Mouse (Mus musculus) liver, embryonic 14 days (tissue): ENCODE results near the gene Vmn2r86. TPM values are rescaled to one million over a fixed set of nuclear protein-coding genes. Genes with fewer than 3 reads are reported as not detected.

Experiments used
- polyA plus RNA-seq: library from polyadenylated mRNA; depleted of rRNA; stranded (reverse); fragments of >200 nt; gene quantifications from 2 replicates; pipeline ENCODE4 v1.2.3, GENCODE M21; 2012; rRNA removed

The Vmn2r86 gene
- under 0.01 TPM in 1 of 2 replicates, not detected in the other for polyA plus RNA-seq

DNA sequence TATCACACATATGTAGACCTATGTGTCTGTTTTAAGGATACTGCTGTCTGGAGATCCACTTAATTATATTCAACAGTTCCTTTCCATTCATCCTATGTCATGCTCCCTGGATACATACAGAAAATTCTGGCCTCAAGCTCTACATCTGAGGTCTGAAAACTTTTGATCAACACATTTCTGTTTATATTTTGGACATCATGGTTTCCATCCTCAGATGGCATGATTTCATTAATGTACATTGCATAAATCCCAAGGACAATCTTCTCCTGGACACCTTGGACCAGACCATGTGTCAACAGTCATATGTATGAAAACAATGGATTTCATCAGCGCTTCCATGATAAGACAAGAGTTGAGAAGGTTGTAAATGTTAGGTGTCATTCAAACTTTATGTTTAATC lies at the start of gene Vmn2r86:
Vmn2r86 (minus strand) TSS at position 101 of the 400 bp plus-strand sequence.

DNA sequence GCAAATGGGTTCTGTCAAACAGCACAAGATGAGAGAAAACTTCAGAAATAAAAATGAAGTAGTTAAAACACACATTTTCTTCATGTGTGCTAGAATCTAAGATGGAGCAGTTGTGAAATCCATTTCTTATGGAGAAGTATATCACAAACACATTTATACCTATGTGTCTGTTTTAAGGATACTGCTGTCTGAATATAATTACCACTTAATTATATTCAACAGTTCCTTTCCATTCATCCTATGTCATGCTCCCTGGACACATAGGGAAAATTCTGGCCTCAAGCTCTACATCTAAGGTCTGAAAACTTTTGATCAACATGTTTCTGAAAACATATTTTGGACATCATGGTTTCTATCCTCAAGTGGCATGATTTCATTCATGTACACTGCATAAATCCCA lies 41.4 kb upstream of the Vmn2r86 start, which contains the start of gene Vmn2r87:
Vmn2r87 (minus strand) TSS at position 101 of the 400 bp plus-strand sequence.

DNA sequence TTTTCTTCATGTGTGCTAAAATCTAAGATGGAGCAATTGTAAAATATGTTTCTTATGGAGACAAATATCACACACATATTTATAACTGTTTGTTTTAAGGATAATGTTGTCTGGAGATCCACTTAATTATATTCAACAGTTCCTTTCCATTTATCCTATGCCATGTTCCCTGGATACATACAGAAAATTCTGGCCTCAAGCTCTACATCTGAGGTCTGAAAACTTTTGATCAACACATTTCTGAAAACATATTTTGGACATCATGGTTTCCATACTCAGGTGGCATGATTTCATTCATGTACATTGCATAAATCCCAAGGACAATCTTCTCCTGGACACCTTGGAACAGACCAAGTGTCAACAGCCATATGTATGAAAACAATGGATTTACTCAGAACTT lies 26.2 kb downstream of the Vmn2r86 start, which contains the start of gene Vmn2r85:
Vmn2r85 (minus strand) TSS at position 101 of the 400 bp plus-strand sequence.

DNA sequence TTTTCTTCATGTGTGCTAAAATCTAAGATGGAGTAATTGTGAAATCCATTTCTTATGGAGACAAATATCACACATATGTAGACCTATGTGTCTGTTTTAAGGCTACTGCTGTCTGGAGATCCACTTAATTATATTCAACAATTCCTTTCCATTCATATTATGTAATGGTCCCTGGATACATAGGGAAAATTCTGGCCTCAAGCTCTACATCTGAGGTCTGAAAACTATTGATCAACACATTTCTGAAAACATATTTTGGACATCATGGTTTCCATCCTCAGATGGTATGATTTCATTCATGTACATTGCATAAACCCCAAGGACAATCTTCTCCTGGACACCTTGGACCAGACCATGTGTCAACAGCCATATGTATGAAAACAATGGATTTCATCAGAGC lies 61.6 kb downstream of the Vmn2r86 start, which contains the start of gene Vmn2r84:
Vmn2r84 (minus strand) TSS at position 101 of the 400 bp plus-strand sequence.

Other genes with a start within 250 kb of the Vmn2r86 start
- not detected in 2 replicates for gene Olfr827, start 241.6 kb downstream of the Vmn2r86 start, polyA plus RNA-seq
- not detected in 2 replicates for gene Neurod4, start 175.8 kb downstream of the Vmn2r86 start, polyA plus RNA-seq
- 1.1 and 1.3 TPM in 2 replicates for gene Tespa1, start 133.2 kb downstream of the Vmn2r86 start, polyA plus RNA-seq
- gene Vmn2r84, start 61.7 kb downstream of the Vmn2r86 start, polyA plus RNA-seq = not detected in 2 replicates
- gene Vmn2r85, start 26.3 kb downstream of the Vmn2r86 start, polyA plus RNA-seq = not detected in 2 replicates
- gene Vmn2r87, start 41.3 kb upstream of the Vmn2r86 start, polyA plus RNA-seq = not detected in 2 replicates